Mouse (Mus musculus): ENCODE measurements around the gene Fat3.

GRCm38 (mm10) chr9:16343191-16343590 lies 157.9 kb downstream of the Fat3 start:
- no peak for TF ChIP-seq CTCF (IDR thresholded peaks at IDR 0.05; ENCODE audit: borderline replicate concordance, control insufficient read depth, extremely low read depth, insufficient read depth, low read length, poor library complexity)
- TF ChIP-seq POLR2A (IDR thresholded peaks at IDR 0.05; ENCODE audit: control insufficient read depth, extremely low read depth, insufficient read depth, low read length, poor library complexity): no peak

All from thymus, adult 2 months (tissue).